Mouse (Mus musculus): ENCODE measurements at regions not wholly inside any gene's neighbourhood (a gene's known extent, or its start where the extent isn't known, plus 50 kb on each side); places are given as distances from the start of the nearest gene placed in this dataset.

DNA sequence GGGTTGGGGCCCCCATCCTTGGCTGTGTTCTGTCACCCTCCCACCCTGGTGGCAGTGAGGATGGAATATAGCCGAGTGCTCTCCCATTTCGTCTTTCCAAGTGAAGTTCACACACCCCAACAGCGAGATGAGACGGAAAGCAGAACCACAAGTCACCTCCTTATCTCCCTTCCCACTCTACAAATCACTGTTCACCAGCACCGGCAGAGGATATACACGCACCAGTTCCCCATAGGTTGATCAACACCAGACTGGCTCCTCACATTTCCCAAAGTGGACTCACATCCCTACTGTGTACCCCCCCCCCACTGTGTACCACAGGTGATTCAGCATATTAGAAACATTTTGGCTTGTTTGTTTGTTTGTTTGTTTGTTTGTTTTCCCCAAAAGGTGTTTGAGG lies 272.7 kb upstream of the Spred2 start:
- DNase-seq (ENCODE audit: low spot score in 2 of 2) = no peak

DNA sequence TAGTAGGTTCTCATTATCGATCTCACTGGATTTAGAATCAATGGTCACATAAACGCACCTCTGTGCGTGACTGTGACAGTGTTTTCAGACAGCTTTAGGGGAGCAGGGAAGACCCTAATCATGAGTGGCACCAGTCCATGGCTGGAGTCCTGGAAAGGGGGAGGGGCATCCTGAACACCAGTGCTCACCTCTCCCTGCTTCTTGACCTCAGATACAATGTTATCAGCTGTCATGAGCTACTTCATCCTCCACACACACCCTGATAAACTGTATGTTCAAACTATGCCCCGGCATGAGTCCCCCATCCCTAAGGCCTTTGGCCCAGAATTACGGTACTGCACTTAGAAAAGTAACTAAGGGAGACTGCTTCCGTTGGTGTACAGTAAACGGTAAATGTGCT lies 272.2 kb upstream of the Spred2 start:
- no peak for DNase-seq (ENCODE audit: low spot score in 2 of 2)

DNA sequence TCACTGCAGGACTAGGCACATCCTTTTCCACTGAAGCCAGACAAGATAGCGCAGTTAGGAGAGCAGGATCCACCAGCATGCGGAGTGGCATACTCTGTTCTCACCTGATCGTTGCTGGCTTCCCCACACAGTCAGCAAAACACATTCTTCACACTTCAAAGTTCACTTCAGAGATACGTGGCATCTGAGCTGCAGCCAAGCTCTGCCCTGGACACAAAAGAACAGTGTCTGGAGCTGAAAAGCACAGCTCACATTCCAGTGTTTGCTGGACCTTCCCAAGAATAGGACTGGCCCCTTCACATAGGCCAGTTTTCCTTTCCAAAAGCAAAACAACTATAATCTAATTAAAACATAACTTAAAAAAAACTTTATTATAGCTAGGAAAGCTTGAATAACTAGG lies 264.7 kb upstream of the Spred2 start:
- no peak for DNase-seq (ENCODE audit: low spot score in 2 of 2)

DNA sequence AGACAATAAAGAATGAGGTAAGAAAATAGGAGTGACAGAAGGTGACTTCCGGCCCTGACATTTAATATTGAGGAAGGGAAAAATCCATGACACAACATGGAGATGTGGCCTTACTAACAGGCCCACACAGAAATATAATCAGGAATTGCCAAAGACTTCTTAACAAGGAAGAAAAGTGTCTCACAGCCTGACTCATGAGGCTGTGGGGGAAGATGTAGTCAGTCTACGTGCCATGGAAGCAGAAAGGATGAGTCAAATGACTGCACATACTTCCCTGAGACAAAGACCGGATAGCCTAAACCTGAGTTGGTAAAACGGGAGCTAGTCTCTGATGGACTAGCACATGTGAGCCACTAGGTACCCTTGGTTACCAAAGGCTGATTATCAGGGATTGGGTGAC lies 257.4 kb upstream of the Spred2 start:
- no peak for DNase-seq (ENCODE audit: low spot score in 2 of 2)

DNA sequence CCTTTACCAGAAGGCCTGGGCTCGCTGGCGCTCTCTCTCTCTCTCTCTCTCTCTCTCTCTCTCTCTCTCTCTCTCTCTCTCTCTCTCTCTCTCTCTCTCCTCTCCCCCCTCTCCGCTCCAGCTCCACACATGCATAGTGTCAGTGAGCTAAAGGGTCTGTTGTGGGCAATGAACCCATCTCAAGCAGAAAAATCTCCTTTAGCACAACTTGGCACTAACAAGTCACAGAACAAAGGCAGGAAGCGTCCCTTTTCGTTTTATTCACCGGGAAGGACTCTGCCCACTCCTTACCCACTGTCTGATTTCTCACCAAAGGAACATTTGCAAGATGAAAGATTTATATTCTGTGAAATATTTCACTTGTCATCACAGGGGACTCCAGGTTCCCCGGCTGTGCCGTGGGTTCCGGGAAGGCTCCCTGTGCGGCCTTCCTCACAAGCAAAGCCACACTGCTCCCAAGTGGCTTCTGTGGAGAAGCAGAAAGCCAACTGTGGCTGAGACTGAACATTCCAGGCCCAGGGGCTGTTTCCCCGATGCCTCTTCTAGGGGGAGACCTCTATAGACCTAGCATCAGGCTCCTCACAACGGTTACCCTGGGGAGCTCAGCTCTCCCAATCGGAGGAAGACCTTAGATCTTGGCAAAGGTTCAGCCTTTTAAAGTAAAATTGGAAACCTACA lies 253.2 kb upstream of the Spred2 start:
- DNase-seq (ENCODE audit: low spot score in 2 of 2) = peak in 1 of 2 experiments; percentile 11

DNA sequence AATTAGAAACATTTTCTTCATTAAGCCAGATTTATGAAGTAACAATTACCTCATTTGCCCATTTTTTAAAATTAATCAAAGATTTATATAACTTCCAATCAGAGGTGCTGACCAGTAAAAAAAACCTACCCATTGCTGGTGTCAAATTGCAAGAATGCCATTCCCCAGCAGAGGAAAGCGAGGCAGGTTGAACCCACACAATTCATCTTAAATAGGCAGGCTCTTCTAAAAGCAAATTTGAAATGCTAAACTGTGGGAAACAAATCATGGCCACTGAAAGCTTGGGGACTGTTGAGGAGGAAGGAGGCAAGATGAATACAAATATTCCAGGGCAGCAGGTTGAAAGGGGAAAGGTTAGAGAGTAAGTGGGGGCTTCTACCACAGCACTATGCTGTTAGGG lies 251.2 kb upstream of the Spred2 start:
- no peak for DNase-seq (ENCODE audit: low spot score in 2 of 2)

- no peak for DNase-seq (ENCODE audit: low spot score in 2 of 2)
Observed at GRCm38 (mm10) chr11:19676514-19676913, 247.7 kb upstream of the Spred2 start.

- no peak for DNase-seq (ENCODE audit: low spot score in 2 of 2)
Observed at GRCm38 (mm10) chr11:19679041-19679440, 245.1 kb upstream of the Spred2 start.

GRCm38 (mm10) chr11:19679669-19680068 lies 244.5 kb upstream of the Spred2 start:
- DNase-seq (ENCODE audit: low spot score in 2 of 2) = no peak

- no peak for DNase-seq (ENCODE audit: low spot score in 2 of 2)
Observed at GRCm38 (mm10) chr11:19701198-19701597, 223.0 kb upstream of the Spred2 start.

- no peak for DNase-seq (ENCODE audit: low spot score in 2 of 2)
Observed at GRCm38 (mm10) chr11:19708821-19709220, 215.4 kb upstream of the Spred2 start.

- DNase-seq (ENCODE audit: low spot score in 2 of 2) = no peak
Observed at GRCm38 (mm10) chr11:19709337-19709736, 214.8 kb upstream of the Spred2 start.

DNA sequence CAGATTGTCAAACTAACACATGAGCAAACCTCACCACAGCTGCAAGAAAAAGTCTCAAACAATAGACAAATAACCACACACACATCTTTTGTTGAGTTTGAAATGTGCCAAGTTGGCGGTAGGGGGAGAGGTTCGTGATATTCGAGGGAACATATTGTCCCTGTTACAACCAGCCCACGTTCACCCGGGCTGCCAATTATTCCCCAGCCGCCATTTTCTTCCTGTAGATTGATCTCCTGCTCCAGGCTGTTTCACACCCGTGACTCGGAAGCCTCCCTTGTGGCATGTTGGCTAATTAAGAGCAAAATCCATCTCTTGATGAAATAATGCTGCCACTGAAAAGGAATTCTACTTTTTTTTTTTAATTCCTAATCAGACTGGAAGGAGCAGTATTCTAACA lies 211.1 kb upstream of the Spred2 start:
- no peak for DNase-seq (ENCODE audit: low spot score in 2 of 2)

DNA sequence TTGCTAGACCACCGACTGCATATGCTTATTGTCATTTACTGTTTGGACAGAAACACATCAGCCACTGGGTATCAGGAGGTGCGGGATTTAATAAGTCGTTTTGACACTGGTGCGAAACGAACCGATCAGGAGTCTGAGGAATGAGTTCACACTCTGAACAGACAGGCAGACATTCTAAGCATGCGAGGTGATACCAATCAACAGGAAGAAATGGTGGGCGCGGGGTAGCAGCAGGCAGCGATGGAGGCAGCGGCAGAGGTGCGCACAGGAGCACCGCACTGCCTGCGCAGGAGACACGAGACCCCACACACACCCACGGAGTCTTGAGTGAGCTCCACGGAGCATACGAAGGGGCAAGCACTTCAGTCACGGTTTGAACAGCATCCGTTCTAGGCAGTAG lies 210.6 kb upstream of the Spred2 start:
- no peak for DNase-seq (ENCODE audit: low spot score in 2 of 2)

GRCm38 (mm10) chr11:19714211-19714610 lies 210.0 kb upstream of the Spred2 start:
- DNase-seq (ENCODE audit: low spot score in 2 of 2) = no peak

GRCm38 (mm10) chr11:19714888-19715595 lies 209.1 kb upstream of the Spred2 start:
- no peak for DNase-seq (ENCODE audit: low spot score in 2 of 2)

DNA sequence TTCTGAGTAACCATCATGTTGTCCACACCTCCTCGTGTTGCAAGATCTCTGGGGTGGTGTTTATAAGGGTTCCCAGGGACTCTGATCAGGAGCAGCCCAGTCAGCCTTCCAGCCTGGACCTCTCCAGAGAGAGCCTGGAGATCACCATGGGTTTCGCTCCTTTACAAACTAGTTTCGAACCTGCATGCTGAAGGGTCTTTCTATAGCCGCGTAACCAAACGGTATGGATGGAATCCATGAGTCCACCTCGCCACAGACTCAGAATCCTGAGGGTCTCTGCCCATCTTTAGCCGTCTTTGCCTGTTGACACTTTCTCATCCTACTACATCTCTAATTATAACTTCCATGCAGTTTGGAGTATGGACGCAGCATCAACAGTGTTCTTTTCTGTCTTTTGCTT lies 206.0 kb upstream of the Spred2 start:
- no peak for DNase-seq (ENCODE audit: low spot score in 2 of 2)

GRCm38 (mm10) chr11:19729031-19729430 lies 195.1 kb upstream of the Spred2 start:
- no peak for DNase-seq (ENCODE audit: low spot score in 2 of 2)

DNA sequence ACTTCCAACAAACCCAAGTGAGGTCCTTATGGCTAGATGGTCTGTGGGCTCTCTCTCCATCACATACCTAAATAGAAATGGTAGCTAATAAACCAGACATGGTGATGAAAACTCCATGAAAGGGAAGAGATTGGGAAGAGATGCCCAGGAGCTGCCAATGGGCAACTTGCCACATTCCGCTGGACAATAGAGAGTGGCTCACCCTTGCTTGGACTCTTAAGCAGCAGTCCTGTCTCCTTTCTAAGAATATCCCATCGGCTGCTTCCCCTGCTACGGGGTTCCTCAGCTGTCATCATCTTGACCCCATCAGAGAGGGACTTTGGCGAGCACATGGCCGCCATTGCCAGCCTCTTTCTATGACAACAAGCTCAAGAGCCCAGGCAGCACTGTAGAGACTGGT lies 193.4 kb upstream of the Spred2 start:
- DNase-seq (ENCODE audit: low spot score in 2 of 2) = no peak

GRCm38 (mm10) chr11:19736076-19736475 lies 188.1 kb upstream of the Spred2 start:
- no peak for DNase-seq (ENCODE audit: low spot score in 2 of 2)

DNA sequence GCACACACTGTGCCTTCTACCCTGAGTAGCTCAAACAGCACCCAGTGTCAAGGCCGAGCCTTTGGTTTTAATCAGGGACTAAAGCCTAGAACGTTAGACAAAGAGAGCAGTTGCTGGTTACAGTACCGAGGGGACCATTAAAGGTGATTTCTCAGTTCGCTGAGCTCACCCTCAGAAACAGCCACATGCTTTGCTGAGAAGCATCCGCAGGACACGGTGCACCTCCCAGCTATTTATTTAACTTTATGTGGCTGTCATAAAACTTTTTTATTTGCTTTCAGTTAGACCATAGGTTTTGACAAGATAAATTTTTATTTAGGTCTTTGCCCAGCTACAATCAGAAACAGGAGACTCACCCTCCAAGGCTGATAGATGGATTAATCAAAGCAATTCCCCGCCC lies 187.2 kb upstream of the Spred2 start:
- no peak for DNase-seq (ENCODE audit: low spot score in 2 of 2)

DNA sequence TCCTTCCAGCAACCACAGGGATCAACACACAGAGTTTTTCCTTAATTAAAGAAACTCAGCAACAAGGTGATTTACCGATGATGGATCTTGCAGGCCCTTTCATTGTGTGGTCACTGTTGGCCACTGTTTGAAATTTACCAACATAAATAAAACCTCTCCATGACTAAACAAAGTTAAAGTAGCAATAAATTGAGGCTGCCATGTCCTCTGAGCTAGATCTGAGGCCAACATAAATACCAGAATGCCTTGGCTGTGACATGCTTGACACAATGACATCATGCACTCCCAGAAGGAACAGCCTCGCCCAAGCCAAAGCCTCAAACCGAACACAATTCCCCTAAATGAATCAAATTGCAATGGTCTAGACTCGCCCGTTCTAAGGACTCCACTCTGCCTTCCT lies 186.8 kb upstream of the Spred2 start:
- no peak for DNase-seq (ENCODE audit: low spot score in 2 of 2)

DNA sequence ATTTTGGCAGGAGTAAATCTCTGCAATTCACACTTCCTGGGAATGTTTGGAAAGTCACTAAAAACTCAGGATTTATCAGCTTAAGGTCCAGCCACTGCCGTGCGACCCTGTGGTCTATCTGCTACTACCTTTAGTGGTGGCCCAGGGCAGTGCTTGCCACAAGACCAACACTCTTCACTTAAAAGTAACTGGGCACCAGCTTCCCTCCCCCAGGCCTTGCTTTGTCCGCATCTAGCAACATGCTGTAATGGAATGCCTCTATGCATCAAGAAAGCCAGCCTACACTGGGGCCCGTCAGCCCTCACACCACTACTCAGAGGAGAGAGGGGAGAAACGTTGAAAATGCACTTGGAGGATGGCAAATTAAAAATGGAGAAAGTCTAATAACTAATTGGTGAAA lies 186.4 kb upstream of the Spred2 start:
- no peak for DNase-seq (ENCODE audit: low spot score in 2 of 2)
